Mouse (Mus musculus) embryonic facial prominence, embryonic 13.5 days (tissue): ENCODE measurements around the gene Cdkl1. TPM values are rescaled to one million over a fixed set of nuclear protein-coding genes. Genes with fewer than 3 reads are reported as not detected.

Source experiments
- ATAC-seq: fragments of 200-750 bp; cut with Nextera tagmentation; 2 replicates; pipeline ENCODE4 v1.8.0; 2017; ENCODE audit warnings: low read depth; ENCODE audit not compliant: insufficient number of reproducible peaks, insufficient read depth, low FRiP score, low TSS enrichment
- H3K27ac ChIP-seq: fragments of 300-500 bp; sonication (generic); 2 replicates; pipeline ENCODE4 v1.5.1; 2015; ENCODE audit warnings: moderate library complexity, mild to moderate bottlenecking, inconsistent platforms
- H3K27me3 ChIP-seq: fragments of 300-500 bp; sonication (generic); 2 replicates; pipeline ENCODE4 v1.6.1; 2015; ENCODE audit warnings: mild to moderate bottlenecking, inconsistent platforms
- H3K36me3 ChIP-seq: fragments of 300-500 bp; sonication (generic); 2 replicates; pipeline ENCODE4 v1.6.1; 2015; ENCODE audit warnings: mild to moderate bottlenecking, inconsistent platforms
- H3K4me1 ChIP-seq: fragments of 300-500 bp; sonication (generic); 2 replicates; pipeline ENCODE4 v1.6.1; 2015; ENCODE audit warnings: inconsistent platforms
- H3K4me2 ChIP-seq: fragments of 300-500 bp; sonication (generic); 2 replicates; pipeline ENCODE4 v1.6.1; 2015; ENCODE audit warnings: moderate library complexity, mild to moderate bottlenecking, inconsistent platforms
- H3K4me3 ChIP-seq: fragments of 300-500 bp; sonication (generic); 2 replicates; pipeline ENCODE4 v1.5.1; 2015; ENCODE audit warnings: mild to moderate bottlenecking, inconsistent platforms
- H3K9ac ChIP-seq: fragments of 300-500 bp; sonication (generic); 2 replicates; pipeline ENCODE4 v1.6.1; 2015; ENCODE audit warnings: mild to moderate bottlenecking, inconsistent platforms
- H3K9me3 ChIP-seq: fragments of 300-500 bp; sonication (generic); 2 replicates; pipeline ENCODE4 v1.6.1; 2016; ENCODE audit warnings: inconsistent platforms
- WGBS: fragments of 180-500 bp; shearing (Covaris S2); methylation state at CpG from one replicate; pipeline ENCODE4 v1.1.7; 2015; ENCODE audit warnings: mixed read lengths; 5-methylcytosine and 5-hydroxymethylcytosine counted together
- polyA plus RNA-seq: library from polyadenylated mRNA; unstranded; fragments of >200 nt; fragmentation: Nextera tagmentation; extraction: Ambion mirVana; gene quantifications from 2 replicates; pipeline ENCODE4 v1.2.1, GENCODE M21; 2015

Cdkl1 gene
- 1.7 and 2.7 TPM in 2 replicates for polyA plus RNA-seq

DNA sequence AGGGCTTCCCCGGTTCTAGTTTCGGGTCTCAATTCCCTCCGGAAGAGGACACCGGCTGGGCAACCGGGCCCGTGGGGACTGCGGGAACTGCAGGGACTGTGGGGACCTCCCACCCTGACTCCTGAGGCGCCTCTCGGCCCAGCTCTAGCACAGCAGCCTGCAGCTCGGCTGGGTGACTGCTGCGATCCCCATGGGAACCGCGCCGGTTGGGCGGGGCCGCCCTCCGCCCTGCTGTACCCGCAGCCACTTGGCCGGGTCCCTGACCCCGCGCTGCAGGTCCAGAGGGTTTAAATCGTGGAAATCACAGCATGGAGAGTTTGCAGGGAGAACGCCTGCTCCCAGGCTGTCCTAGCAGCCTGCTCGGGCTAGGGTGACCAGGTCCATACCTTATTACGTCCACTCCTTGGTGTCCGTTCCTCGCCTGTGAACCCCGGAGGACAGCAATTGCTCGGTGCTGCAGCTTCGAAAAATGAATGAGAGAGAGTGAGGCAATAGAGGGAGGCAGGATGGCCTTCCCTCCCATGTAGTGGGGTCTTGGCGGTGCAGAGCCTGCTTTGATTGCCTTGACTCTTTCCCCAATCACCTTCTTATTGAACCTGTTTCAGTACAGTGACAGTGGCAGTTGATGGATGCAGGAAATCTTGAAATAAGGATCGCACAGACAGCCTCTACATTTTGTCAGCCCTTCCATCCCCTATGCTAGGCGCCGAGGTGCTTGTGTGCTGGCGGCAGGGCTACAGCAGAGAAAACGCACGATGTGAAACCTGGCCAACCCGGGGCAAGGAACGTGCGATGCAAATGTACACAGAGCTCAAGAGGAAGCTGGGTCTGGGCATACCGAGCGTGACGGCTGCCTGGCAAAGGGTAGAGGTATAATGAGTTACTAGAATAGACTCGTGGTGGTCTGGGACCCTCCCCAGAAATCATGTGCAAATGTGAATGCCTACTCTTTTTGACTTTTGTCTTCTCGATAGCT is at the start of gene Cdkl1:
TSS of gene Cdkl1 (minus strand) at position 738 of the 976 bp plus-strand sequence.
- H3K36me3 ChIP-seq, result no peaks in the 10 kb centered on the region
- no peaks in the 10 kb centered on the region for H3K9me3 ChIP-seq
- peaks cover 13% of the 10 kb centered on the region for H3K4me1 ChIP-seq
- peak within 1 kb of the TSS; percentile 55 for H3K4me3 ChIP-seq
- H3K9ac ChIP-seq, result peak within 1 kb of the TSS; percentile 74
- 0 out of 2 replicates have a peak, but pooled peaks have one; percentile 70 for ATAC-seq
- no peak within 1 kb of the TSS for H3K27ac ChIP-seq
- WGBS, result 2% methylated on average over 45 of the region's 45 CpGs
- H3K27me3 ChIP-seq, result peaks cover 31% of the 10 kb centered on the region
- peak within 1 kb of the TSS; percentile 100 for H3K4me2 ChIP-seq

DNA sequence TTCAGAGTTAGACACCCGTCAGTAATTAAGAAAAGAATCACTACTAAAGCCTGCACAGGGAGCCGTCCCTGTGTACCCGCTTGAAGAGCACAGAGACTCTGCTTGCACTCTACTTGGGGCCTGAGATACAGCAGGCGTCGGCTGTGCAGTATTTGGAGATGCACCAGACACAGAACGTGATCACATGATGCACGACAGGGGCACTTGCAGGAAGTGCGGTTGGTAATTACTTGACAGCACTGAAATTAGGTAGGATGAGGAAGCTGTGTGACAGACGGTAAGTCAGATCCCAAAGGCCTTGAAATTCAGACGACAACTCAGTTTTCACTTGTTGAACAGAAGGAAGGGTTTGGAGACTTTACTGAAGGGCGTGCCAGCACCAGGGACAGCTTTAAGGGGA is 47.3 kb upstream of the Cdkl1 start:
- Histone ChIP-seq H3K4me2 (no peak overlapping the region), H3K27ac (no peak overlapping the region), H3K27me3 (no peaks in the 10 kb centered on the region), H3K9me3 (no peaks in the 10 kb centered on the region), H3K4me1 (no peaks in the 10 kb centered on the region), H3K4me3 (no peak overlapping the region), H3K9ac (no peak overlapping the region), H3K36me3 (peaks cover 65% of the 10 kb centered on the region)
- WGBS, result 78% methylated on average over 11 of the region's 11 CpGs
- ATAC-seq, result no peak

DNA sequence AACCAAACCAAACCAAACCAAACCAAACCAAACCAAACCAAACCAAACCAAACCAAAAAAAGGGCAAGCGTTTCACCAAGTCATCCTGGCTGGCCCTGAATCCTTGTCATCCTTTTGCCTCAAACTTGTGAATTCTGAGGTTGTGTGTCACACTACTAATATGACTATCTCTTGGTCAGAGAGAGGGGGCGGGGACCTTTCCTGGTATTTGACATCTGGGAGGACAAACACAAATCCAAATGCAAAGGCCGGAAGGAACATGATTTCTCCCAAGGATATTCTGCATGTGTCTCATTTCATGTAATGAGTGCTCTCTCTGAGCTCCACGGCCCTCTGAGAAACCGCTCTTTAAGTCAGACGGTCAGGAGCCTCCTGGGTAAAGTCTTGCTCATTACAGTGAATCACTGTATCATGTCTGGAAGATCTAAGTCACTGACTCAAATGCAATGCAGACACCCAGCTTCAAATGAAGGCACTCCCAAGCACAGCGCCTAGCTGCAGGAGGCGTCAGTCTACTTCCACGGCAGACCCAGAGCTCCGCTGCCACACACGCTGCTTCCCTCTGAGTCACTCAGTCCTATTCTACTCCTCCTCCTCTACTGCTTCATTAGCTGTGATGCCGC is 43.0 kb upstream of the Cdkl1 start:
- no peak for ATAC-seq
- Histone ChIP-seq H3K4me3 (no peak overlapping the region), H3K36me3 (peaks cover 64% of the 10 kb centered on the region), H3K27me3 (no peaks in the 10 kb centered on the region), H3K27ac (no peak overlapping the region), H3K4me2 (no peak overlapping the region), H3K9me3 (no peaks in the 10 kb centered on the region), H3K9ac (no peak overlapping the region), H3K4me1 (no peaks in the 10 kb centered on the region)
- WGBS, result 81% methylated on average over 12 of the region's 12 CpGs

DNA sequence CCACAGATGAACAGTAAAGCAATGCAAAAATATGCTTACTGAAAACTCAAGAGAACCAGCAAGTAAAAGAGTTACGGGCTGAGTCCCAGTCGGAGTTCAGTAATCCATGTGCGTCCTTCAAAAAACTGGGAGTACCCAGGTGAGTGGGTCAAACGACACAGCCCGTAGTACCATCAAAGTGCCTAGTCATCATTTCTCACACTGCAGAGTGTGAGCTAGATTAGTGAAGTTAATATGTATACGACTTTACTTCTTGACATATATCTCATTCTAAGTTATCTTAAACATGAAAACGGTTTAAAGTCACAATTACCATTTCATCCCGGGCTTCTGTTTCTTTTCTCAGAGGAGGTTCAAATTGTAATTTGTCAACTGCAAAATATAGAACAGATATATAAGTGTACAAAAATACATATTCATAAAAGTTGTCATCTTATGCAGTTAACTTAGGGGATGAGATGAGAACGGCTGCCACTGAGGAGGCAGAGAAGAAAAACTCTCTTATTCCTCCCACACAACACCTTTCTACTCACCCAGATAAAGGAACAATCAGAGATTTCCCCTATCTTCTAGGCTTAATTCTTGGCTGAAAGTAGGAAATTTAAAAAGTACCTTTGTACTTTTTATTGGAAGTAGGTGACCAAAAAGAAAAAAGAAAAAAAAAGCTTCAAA is 40.3 kb upstream of the Cdkl1 start:
- no peak overlapping the region for H3K4me3 ChIP-seq
- H3K9ac ChIP-seq, result no peak overlapping the region
- 93% methylated on average over 9 of the region's 9 CpGs for WGBS
- H3K36me3 ChIP-seq, result peaks cover 67% of the 10 kb centered on the region
- H3K27ac ChIP-seq, result no peak overlapping the region
- no peaks in the 10 kb centered on the region for H3K9me3 ChIP-seq
- H3K27me3 ChIP-seq, result no peaks in the 10 kb centered on the region
- no peak for ATAC-seq
- no peaks in the 10 kb centered on the region for H3K4me1 ChIP-seq
- no peak overlapping the region for H3K4me2 ChIP-seq

DNA sequence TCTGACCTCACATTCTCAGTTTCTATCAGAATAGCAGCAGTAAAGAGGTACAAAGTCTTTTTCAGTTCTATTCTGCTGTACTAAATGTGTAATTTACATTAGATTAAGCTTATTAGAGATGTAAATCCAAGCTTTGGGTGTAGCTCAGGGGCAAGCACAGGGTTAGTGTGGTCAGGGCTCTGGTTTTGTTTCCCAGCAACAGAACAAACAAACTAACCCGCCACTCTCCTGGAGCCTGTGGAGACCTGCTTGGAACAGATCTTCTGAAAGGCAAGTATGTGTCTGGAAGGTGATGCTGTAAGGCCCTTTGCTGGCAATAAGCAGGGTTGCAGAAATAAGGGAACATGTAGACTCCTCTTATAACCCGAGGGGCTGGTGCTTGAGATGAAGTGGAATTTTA is 37.1 kb upstream of the Cdkl1 start:
- 68% methylated on average over 2 of the region's 2 CpGs for WGBS
- H3K36me3 ChIP-seq, result peaks cover 62% of the 10 kb centered on the region

DNA sequence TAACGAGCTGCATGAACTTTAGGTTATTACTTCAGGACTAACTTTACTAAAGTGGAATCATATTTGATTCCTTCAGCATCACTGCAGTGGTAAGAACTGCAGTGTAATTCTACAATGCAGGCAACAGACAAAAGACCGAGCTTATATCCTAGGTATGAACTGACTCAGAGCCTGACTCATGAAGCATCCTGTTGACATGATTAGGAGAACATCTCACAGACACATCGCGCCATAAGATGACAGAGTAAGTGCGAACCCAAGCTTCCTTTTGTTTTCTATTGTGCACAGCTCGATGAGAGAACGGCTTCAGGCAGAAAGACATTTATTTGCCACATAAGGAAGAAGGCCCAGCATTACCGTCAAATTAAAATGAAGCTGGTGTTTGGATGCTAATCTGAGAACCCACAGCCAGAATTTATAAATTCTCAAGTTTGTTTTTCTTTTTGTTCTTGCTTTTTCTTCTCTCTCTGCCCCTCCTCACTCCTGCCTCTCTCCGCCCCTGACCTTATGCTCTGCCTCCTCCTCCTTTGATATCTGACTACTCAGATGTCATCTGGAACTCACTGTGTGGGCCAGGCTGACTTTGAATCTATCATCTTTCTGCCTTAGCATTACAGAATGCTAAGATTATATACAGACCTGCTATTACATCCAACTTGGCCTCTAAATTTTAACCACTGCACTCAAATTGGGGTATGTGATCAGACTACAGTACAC is 34.0 kb upstream of the Cdkl1 start:
- Histone ChIP-seq H3K4me2 (no peak overlapping the region), H3K9ac (no peak overlapping the region), H3K27me3 (no peaks in the 10 kb centered on the region), H3K36me3 (peaks cover 75% of the 10 kb centered on the region), H3K9me3 (no peaks in the 10 kb centered on the region), H3K4me1 (no peaks in the 10 kb centered on the region), H3K4me3 (no peak overlapping the region), H3K27ac (no peak overlapping the region; the same call in 1 of the 2 replicates)
- no peak for ATAC-seq
- WGBS, result 77% methylated on average over 9 of the region's 9 CpGs

More for the DNA sequence above, 37.1 kb upstream of the Cdkl1 start:
- Histone ChIP-seq H3K27me3 (no peaks in the 10 kb centered on the region), H3K27ac (no peak overlapping the region), H3K4me2 (no peak overlapping the region), H3K9me3 (no peaks in the 10 kb centered on the region), H3K9ac (no peak overlapping the region), H3K4me1 (no peaks in the 10 kb centered on the region), H3K4me3 (no peak overlapping the region)
- no peak for ATAC-seq

DNA sequence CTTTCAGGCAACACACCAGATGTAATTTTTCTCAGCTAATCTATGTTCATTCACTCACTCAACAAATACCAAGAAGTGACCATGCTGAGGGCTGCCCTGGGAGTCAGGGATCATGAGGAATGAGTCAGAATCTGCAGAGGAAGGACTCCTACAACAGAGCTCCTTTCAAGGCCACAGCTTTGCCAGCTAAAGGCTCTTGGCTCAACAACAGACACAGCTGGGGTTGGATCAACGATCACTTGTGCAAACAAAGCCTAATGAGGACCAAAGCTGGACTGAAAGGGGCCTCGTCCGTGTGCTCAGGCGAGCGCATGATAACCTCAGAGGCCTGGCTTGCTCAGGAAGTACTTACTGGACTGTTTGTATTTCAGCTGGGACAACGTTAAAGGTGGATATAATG is 23.2 kb upstream of the Cdkl1 start:
- 47% methylated on average over 6 of the region's 6 CpGs for WGBS
- Histone ChIP-seq H3K27ac (no peak overlapping the region), H3K9ac (no peak overlapping the region), H3K36me3 (peaks cover 74% of the 10 kb centered on the region), H3K4me2 (no peak overlapping the region), H3K27me3 (no peaks in the 10 kb centered on the region), H3K9me3 (no peaks in the 10 kb centered on the region), H3K4me3 (no peak overlapping the region), H3K4me1 (no peaks in the 10 kb centered on the region)
- ATAC-seq, result no peak

DNA sequence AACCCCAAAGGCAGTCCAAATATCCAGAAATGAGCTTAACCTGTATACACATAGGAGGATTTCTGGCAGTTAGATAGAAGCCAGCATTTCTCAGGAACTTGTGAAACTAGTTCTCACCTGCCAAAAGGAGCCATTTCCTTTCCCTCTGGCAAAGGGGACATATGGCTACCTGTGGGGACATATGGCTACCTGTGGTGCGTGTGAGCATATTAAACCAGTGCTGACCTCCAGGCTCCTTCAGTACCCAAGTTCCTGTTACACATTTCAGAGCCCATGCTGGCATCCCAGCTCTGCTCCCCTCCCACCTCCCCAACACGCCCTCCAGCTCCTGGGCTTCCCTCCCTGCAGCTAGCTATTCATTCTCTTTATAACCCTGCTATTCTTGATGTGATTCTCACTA is 22.5 kb upstream of the Cdkl1 start:
- Histone ChIP-seq H3K9me3 (no peaks in the 10 kb centered on the region), H3K36me3 (peaks cover 74% of the 10 kb centered on the region), H3K9ac (no peak overlapping the region), H3K4me3 (no peak overlapping the region), H3K27me3 (no peaks in the 10 kb centered on the region), H3K27ac (no peak overlapping the region), H3K4me1 (no peaks in the 10 kb centered on the region), H3K4me2 (no peak overlapping the region)
- ATAC-seq, result no peak
- 68% methylated on average over 2 of the region's 2 CpGs for WGBS

DNA sequence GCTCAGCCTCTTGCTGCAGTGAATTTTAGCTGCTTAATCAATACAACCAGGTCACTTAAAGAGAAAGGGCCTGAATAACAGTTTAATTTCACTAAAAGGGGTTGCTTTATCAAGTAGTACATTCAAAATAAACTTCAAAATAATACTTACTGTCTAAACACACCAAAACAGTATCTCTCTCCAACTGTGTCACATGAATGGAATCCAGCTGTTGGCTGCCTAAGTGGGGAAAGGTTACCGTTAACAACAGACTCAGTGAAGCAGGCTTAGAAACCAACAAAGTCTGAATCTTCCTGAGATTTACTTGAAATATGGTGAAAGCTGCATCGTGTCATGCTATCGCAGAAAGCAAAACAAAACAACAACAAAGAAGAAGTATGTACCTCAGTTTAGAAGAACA is 21.9 kb upstream of the Cdkl1 start:
- Histone ChIP-seq H3K9me3 (no peaks in the 10 kb centered on the region), H3K27ac (no peak overlapping the region), H3K4me1 (no peaks in the 10 kb centered on the region), H3K4me2 (no peak overlapping the region), H3K4me3 (no peak overlapping the region), H3K9ac (no peak overlapping the region), H3K27me3 (no peaks in the 10 kb centered on the region), H3K36me3 (peaks cover 74% of the 10 kb centered on the region)
- no peak for ATAC-seq
- 71% methylated on average over 3 of the region's 3 CpGs for WGBS

DNA sequence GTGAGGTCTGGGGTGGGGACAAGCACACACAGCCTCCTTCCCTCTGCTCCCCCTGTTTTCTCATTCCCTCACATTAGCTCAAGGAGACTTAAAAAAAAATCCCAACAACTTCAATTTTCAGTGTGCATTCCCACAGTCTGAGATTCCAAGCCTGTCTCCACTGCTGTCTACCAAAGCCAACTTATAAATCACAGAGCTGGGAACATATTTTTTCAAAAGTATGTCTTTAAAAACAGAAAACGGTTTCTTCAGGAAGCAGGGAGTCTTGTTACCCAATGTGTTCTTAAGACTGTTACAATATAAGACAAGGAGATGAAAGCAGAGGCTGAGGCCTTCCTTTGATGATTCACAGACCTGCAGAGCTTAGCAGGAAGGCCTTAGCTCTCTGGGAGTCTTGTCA is 20.9 kb upstream of the Cdkl1 start:
- no peaks in the 10 kb centered on the region for H3K9me3 ChIP-seq
- H3K9ac ChIP-seq, result no peak overlapping the region
- ATAC-seq, result no peak
- no peak overlapping the region for H3K27ac ChIP-seq
- 0 out of 2 replicates have a peak, but pooled peaks cover 5% of the 10 kb centered on the region for H3K4me1 ChIP-seq
- WGBS, result 44% methylated on average over 1 of the region's 1 CpGs
- H3K36me3 ChIP-seq, result peaks cover 70% of the 10 kb centered on the region
- no peak overlapping the region for H3K4me3 ChIP-seq
- H3K27me3 ChIP-seq, result no peaks in the 10 kb centered on the region
- H3K4me2 ChIP-seq, result no peak overlapping the region

DNA sequence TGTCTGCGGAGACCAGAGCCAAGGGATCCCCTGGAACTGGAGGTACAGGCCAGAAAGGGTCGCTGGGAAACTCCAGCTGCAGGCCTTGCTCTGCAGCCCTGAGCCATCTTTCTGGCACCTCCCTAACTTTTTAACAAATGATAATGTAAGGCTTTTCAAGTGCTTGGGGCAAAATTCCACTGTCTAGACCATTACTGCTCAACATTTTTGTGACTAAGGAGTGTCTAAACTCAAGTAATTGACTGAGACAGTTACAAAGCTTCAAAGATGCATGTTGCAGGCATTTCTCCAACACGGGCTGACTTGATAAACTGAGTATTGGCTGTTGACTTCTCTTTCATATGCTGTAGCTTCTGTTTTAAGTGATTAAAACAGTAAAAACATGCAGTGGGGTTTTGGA is 18.4 kb upstream of the Cdkl1 start:
- no peak overlapping the region for H3K9ac ChIP-seq
- WGBS, result 62% methylated on average over 3 of the region's 3 CpGs
- peaks cover 64% of the 10 kb centered on the region for H3K36me3 ChIP-seq
- no peak overlapping the region for H3K4me2 ChIP-seq
- ATAC-seq, result no peak
- H3K4me3 ChIP-seq, result no peak overlapping the region
- 0 out of 2 replicates have a peak, but pooled peaks cover 5% of the 10 kb centered on the region for H3K4me1 ChIP-seq
- no peaks in the 10 kb centered on the region for H3K27me3 ChIP-seq
- H3K27ac ChIP-seq, result no peak overlapping the region
- H3K9me3 ChIP-seq, result no peaks in the 10 kb centered on the region
